Mouse (Mus musculus): ENCODE results near the gene Olfr654. TPM values are rescaled to one million over a fixed set of nuclear protein-coding genes. Genes with fewer than 3 reads are reported as not detected.

Olfr654 gene
- polyA plus RNA-seq (2014; fragmentation: Nextera tagmentation; extraction: Ambion mirVana), result not detected in 2 replicates

DNA sequence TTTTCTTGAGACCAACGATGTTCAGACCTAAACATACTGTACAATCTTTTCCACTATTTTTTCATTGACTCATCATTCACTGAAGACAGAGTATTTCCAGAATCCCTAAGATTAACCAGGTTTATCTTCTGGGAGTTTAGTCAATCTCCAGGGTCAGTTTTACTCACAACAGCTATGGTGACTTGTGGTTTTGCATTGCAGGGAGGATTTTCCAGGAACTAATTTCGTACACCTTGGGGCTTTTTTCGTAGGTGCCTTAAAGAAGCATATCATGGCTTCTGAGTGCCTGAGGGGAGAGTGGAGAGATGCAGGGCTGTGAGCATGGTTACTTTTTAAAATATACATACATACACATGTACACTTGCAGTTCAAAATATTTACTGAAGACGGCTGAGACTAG lies at the start of gene Olfr654:
Gene Olfr654 (plus strand): TSS at position 301 of the 400 bp plus-strand sequence.
- no peak within 1 kb of the TSS for H3K27ac ChIP-seq (ENCODE audit: low read depth, low read length)
- no peak within 1 kb of the TSS for H3K4me3 ChIP-seq (ENCODE audit: low read depth, low read length)
- DNase-seq (ENCODE audit: low spot score), result no peak
- no peak within 1 kb of the TSS for H3K4me2 ChIP-seq (replicated peaks; ENCODE audit: low read depth, low read length)
- no peak for ATAC-seq (ENCODE audit: low FRiP score)
- 92% methylated on average over 4 of the region's 4 CpGs for WGBS
- no peaks in the 10 kb centered on the region for H3K9me3 ChIP-seq (ENCODE audit: control insufficient read depth, low read length)
- H3K4me1 ChIP-seq (replicated peaks; ENCODE audit: control insufficient read depth, insufficient read depth, low read length), result no peaks in the 10 kb centered on the region
- no peaks in the 10 kb centered on the region for H3K36me3 ChIP-seq (ENCODE audit: control insufficient read depth, insufficient read depth, low read length)
- H3K9ac ChIP-seq (ENCODE audit: low read depth, low read length), result no peak within 1 kb of the TSS
- H3K27me3 ChIP-seq (ENCODE audit: control insufficient read depth, insufficient read depth, low read length), result no peaks in the 10 kb centered on the region

DNA sequence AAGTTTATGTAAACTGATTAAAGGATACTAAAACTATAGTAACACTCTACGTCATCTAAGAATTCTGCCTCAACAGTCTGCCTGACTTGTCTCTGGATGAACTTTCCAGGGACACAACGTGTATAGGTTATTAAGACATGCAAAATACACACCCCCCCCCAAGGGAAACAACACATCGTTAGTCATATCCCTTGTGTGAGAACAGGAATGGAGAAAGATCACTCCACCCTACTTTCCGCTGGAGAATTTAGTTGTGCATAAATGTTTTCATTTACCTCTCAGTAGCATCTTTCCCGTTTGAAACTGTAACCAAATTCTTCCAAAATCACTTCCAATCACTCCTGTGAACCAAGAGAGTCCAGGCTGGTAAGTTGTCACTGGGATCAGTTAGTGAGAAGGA lies 37.0 kb upstream of the Olfr654 start, which contains the start of gene Olfr651:
Gene Olfr651 (plus strand): TSS at position 301 of the 400 bp plus-strand sequence.
- H3K36me3 ChIP-seq (ENCODE audit: control insufficient read depth, insufficient read depth, low read length), result no peaks in the 10 kb centered on the region
- DNase-seq (ENCODE audit: low spot score) (no peak), ATAC-seq (ENCODE audit: low FRiP score) (no peak)
- H3K4me2 ChIP-seq (replicated peaks; ENCODE audit: low read depth, low read length), result no peak within 1 kb of the TSS
- H3K9ac ChIP-seq (ENCODE audit: low read depth, low read length), result no peak within 1 kb of the TSS
- no peaks in the 10 kb centered on the region for H3K9me3 ChIP-seq (ENCODE audit: control insufficient read depth, low read length)
- H3K4me1 ChIP-seq (replicated peaks; ENCODE audit: control insufficient read depth, insufficient read depth, low read length), result no peaks in the 10 kb centered on the region
- H3K27me3 ChIP-seq (ENCODE audit: control insufficient read depth, insufficient read depth, low read length), result no peaks in the 10 kb centered on the region
- WGBS, result 76% methylated on average over 5 of the region's 5 CpGs
- no peak within 1 kb of the TSS for H3K4me3 ChIP-seq (ENCODE audit: low read depth, low read length)
- H3K27ac ChIP-seq (ENCODE audit: low read depth, low read length), result no peak within 1 kb of the TSS

DNA sequence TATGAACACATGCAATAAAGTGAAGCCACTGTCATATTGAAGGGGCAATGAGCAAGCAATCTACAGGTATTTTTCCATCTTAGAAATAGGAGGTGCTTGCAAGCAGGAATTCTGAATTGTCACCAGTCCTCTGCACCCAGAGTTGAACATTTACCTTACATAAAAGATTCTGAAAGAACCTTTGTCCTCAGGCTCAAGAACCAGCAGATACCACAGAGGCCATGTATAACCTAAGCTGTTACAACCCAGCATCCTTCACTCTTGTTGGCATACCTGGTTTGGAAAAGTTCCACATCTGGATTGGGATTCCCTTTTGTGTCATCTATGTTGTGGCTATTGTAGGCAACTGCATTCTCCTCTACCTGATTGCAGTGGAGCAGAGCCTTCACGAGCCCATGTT lies 34.1 kb upstream of the Olfr654 start:
- no peak overlapping the region for H3K27ac ChIP-seq (ENCODE audit: low read depth, low read length)
- WGBS, result 52% methylated on average over 1 of the region's 1 CpGs
- H3K4me2 ChIP-seq (replicated peaks; ENCODE audit: low read depth, low read length), result no peak overlapping the region
- no peaks in the 10 kb centered on the region for H3K9me3 ChIP-seq (ENCODE audit: control insufficient read depth, low read length)
- no peak for DNase-seq (ENCODE audit: low spot score)
- H3K27me3 ChIP-seq (ENCODE audit: control insufficient read depth, insufficient read depth, low read length), result no peaks in the 10 kb centered on the region
- ATAC-seq (ENCODE audit: low FRiP score), result no peak
- H3K36me3 ChIP-seq (ENCODE audit: control insufficient read depth, insufficient read depth, low read length), result no peaks in the 10 kb centered on the region
- H3K9ac ChIP-seq (ENCODE audit: low read depth, low read length), result no peak overlapping the region
- H3K4me3 ChIP-seq (ENCODE audit: low read depth, low read length), result no peak overlapping the region
- H3K4me1 ChIP-seq (replicated peaks; ENCODE audit: control insufficient read depth, insufficient read depth, low read length), result no peaks in the 10 kb centered on the region

DNA sequence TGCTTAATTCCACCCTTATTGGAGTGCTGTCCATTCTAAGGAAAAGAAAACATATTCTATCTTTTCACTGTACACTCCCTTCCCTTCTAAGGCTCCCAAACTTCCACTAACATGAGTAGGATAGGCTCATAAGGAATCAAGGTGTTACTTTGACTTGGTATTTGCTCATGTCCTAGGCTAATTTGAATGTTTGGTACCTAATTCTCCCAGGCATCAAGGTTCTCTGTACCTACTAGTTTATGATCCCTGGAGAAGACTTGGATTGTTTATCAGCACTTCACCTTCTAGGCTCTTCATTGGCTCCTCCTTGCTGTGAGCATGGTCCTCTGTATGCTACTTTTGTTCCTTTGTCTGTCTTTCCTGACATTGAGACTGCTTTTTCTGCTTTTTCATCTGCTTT lies 26.2 kb upstream of the Olfr654 start, which contains the start of gene Olfr652:
Gene Olfr652 (plus strand): TSS at position 301 of the 400 bp plus-strand sequence.
- H3K27ac ChIP-seq (ENCODE audit: low read depth, low read length), result no peak within 1 kb of the TSS
- H3K27me3 ChIP-seq (ENCODE audit: control insufficient read depth, insufficient read depth, low read length), result no peaks in the 10 kb centered on the region
- no peaks in the 10 kb centered on the region for H3K36me3 ChIP-seq (ENCODE audit: control insufficient read depth, insufficient read depth, low read length)
- no peak for DNase-seq (ENCODE audit: low spot score)
- H3K4me1 ChIP-seq (replicated peaks; ENCODE audit: control insufficient read depth, insufficient read depth, low read length), result no peaks in the 10 kb centered on the region
- ATAC-seq (ENCODE audit: low FRiP score), result no peak
- no peak within 1 kb of the TSS for H3K4me2 ChIP-seq (replicated peaks; ENCODE audit: low read depth, low read length)
- no peak within 1 kb of the TSS for H3K4me3 ChIP-seq (ENCODE audit: low read depth, low read length)
- no peak within 1 kb of the TSS for H3K9ac ChIP-seq (ENCODE audit: low read depth, low read length)
- no peaks in the 10 kb centered on the region for H3K9me3 ChIP-seq (ENCODE audit: control insufficient read depth, low read length)

DNA sequence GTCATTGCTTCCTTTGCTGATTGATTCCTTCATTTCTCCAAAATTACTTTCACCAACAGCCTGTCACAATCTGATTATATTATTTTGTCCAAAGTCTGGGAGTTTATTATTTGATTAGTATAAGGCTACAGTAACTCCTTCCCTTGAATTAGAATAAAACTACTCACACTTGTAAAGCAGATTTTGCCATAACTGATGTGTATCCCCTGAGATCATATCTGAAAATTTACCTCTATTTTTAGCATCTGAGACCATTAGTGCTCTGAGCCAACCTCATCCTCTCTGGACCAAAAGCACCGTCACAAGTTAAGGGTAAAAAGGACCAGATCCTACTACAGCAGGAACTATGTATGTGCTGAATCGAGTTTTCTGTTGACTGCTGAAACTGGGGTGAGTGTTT lies 9.8 kb upstream of the Olfr654 start, which contains the start of gene Olfr653:
Gene Olfr653 (plus strand): TSS at position 301 of the 400 bp plus-strand sequence.
- no peaks in the 10 kb centered on the region for H3K4me1 ChIP-seq (replicated peaks; ENCODE audit: control insufficient read depth, insufficient read depth, low read length)
- H3K9me3 ChIP-seq (ENCODE audit: control insufficient read depth, low read length), result no peaks in the 10 kb centered on the region
- no peaks in the 10 kb centered on the region for H3K36me3 ChIP-seq (ENCODE audit: control insufficient read depth, insufficient read depth, low read length)
- 80% methylated on average over 2 of the region's 2 CpGs for WGBS
- no peaks in the 10 kb centered on the region for H3K27me3 ChIP-seq (ENCODE audit: control insufficient read depth, insufficient read depth, low read length)
- H3K27ac ChIP-seq (ENCODE audit: low read depth, low read length), result no peak within 1 kb of the TSS
- DNase-seq (ENCODE audit: low spot score) (no peak), ATAC-seq (ENCODE audit: low FRiP score) (no peak)
- no peak within 1 kb of the TSS for H3K9ac ChIP-seq (ENCODE audit: low read depth, low read length)
- H3K4me3 ChIP-seq (ENCODE audit: low read depth, low read length), result no peak within 1 kb of the TSS
- no peak within 1 kb of the TSS for H3K4me2 ChIP-seq (replicated peaks; ENCODE audit: low read depth, low read length)

DNA sequence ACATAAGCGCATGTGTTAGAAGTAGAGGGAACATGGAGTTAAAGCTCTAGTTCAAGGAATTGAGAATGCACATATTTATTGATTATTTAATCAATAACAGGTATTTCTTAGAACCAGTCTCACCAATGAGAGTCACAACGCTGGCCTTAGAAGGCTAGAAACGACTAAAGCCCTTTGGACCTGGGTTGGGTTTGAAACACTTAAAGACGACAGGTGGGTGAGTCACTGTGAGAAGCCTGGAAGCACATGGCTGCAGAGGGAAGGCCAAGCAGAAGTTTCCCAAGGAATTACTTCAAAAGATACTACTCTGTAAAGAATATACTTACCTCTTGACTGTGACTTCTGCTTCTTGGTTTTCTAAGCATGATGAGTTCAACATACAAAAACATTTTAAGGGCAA lies 6.0 kb upstream of the Olfr654 start:
- ATAC-seq (ENCODE audit: low FRiP score) (no peak), DNase-seq (ENCODE audit: low spot score) (no peak)
- Histone ChIP-seq H3K4me1 (replicated peaks; ENCODE audit: control insufficient read depth, insufficient read depth, low read length) (no peaks in the 10 kb centered on the region), H3K9ac (ENCODE audit: low read depth, low read length) (no peak overlapping the region), H3K27me3 (ENCODE audit: control insufficient read depth, insufficient read depth, low read length) (no peaks in the 10 kb centered on the region), H3K4me3 (ENCODE audit: low read depth, low read length) (no peak overlapping the region), H3K9me3 (ENCODE audit: control insufficient read depth, low read length) (no peaks in the 10 kb centered on the region), H3K27ac (ENCODE audit: low read depth, low read length) (no peak overlapping the region), H3K4me2 (replicated peaks; ENCODE audit: low read depth, low read length) (no peak overlapping the region), H3K36me3 (ENCODE audit: control insufficient read depth, insufficient read depth, low read length) (no peaks in the 10 kb centered on the region)
- WGBS, result 92% methylated on average over 4 of the region's 4 CpGs

GRCm38 (mm10) chr7:104581429-104581828 lies 5.4 kb upstream of the Olfr654 start:
- Histone ChIP-seq H3K27ac (ENCODE audit: low read depth, low read length) (no peak overlapping the region), H3K9me3 (ENCODE audit: control insufficient read depth, low read length) (no peaks in the 10 kb centered on the region), H3K27me3 (ENCODE audit: control insufficient read depth, insufficient read depth, low read length) (no peaks in the 10 kb centered on the region), H3K36me3 (ENCODE audit: control insufficient read depth, insufficient read depth, low read length) (no peaks in the 10 kb centered on the region), H3K9ac (ENCODE audit: low read depth, low read length) (no peak overlapping the region), H3K4me3 (ENCODE audit: low read depth, low read length) (no peak overlapping the region), H3K4me1 (replicated peaks; ENCODE audit: control insufficient read depth, insufficient read depth, low read length) (no peaks in the 10 kb centered on the region), H3K4me2 (replicated peaks; ENCODE audit: low read depth, low read length) (no peak overlapping the region)
- no peak for DNase-seq (ENCODE audit: low spot score)
- WGBS, result 93% methylated on average over 4 of the region's 4 CpGs
- no peak for ATAC-seq (ENCODE audit: low FRiP score)

DNA sequence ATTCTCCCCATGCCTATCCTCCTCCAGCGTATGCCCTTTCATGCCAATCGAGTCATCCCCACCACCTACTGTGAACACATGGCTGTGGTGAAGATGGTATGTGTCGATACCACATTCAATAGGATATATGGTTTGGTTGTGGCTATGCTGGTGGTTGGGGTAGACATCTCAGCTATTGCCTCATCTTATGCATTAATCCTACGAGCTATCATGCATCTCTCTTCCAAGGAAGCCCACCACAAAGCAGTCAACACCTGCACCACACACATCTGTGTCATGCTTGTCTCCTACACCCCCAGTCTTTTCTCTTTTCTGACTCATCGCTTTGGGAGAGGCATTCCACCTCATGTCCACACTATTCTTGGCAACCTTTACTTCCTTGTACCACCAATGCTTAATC lies 1.4 kb downstream of the Olfr654 start:
- no peaks in the 10 kb centered on the region for H3K9me3 ChIP-seq (ENCODE audit: control insufficient read depth, low read length)
- ATAC-seq (ENCODE audit: low FRiP score) (no peak), DNase-seq (ENCODE audit: low spot score) (no peak)
- H3K9ac ChIP-seq (ENCODE audit: low read depth, low read length), result no peak overlapping the region
- no peak overlapping the region for H3K27ac ChIP-seq (ENCODE audit: low read depth, low read length)
- H3K4me3 ChIP-seq (ENCODE audit: low read depth, low read length), result no peak overlapping the region
- H3K27me3 ChIP-seq (ENCODE audit: control insufficient read depth, insufficient read depth, low read length), result no peaks in the 10 kb centered on the region
- no peak overlapping the region for H3K4me2 ChIP-seq (replicated peaks; ENCODE audit: low read depth, low read length)
- 87% methylated on average over 5 of the region's 5 CpGs for WGBS
- H3K4me1 ChIP-seq (replicated peaks; ENCODE audit: control insufficient read depth, insufficient read depth, low read length), result no peaks in the 10 kb centered on the region
- no peaks in the 10 kb centered on the region for H3K36me3 ChIP-seq (ENCODE audit: control insufficient read depth, insufficient read depth, low read length)

- Histone ChIP-seq H3K27ac (ENCODE audit: low read depth, low read length) (no peak within 1 kb of the TSS), H3K27me3 (ENCODE audit: control insufficient read depth, insufficient read depth, low read length) (no peaks in the 10 kb centered on the region), H3K9me3 (ENCODE audit: control insufficient read depth, low read length) (no peaks in the 10 kb centered on the region), H3K4me2 (replicated peaks; ENCODE audit: low read depth, low read length) (no peak within 1 kb of the TSS), H3K4me3 (ENCODE audit: low read depth, low read length) (no peak within 1 kb of the TSS), H3K9ac (ENCODE audit: low read depth, low read length) (no peak within 1 kb of the TSS), H3K36me3 (ENCODE audit: control insufficient read depth, insufficient read depth, low read length) (no peaks in the 10 kb centered on the region), H3K4me1 (replicated peaks; ENCODE audit: control insufficient read depth, insufficient read depth, low read length) (no peaks in the 10 kb centered on the region)
- ATAC-seq (ENCODE audit: low FRiP score), result no peak
- no peak for DNase-seq (ENCODE audit: low spot score)
- 90% methylated on average over 2 of the region's 2 CpGs for WGBS
Measured at GRCm38 (mm10) chr7:104601679-104602078, 14.9 kb downstream of the Olfr654 start, which contains the start of gene Olfr655. Gene Olfr655, minus strand, starts transcription at chr7:104601779.

Data from hindbrain, embryonic 11.5 days (tissue).